Comparison of ENCODE assay signal across 25 mouse cellular contexts in the genomic region with DNA sequence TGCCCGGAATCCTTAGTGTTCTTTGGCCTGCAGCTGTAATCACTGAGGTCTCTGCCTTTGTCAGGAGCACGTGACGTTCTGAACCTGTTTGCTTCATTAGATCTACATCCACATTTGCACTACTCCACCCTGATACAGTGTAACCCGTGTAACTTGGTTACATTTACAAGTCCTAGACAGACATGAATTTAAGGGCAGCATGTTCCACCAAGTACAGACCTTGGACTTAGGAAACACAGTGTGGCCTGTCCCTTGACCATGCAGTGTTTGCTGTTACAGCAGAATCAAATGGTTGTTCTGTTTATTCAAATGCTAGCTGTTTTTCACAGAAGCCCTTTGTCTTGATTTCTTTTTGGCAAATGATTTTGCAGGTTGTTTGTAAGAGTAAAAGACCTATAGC. TPM values are rescaled to one million over a fixed set of nuclear protein-coding genes. Genes with fewer than 3 reads are reported as not detected.
DNase-seq lines count a peak whose midpoint lies in the region; ATAC-seq and TF ChIP-seq lines count a peak whose summit lies in the region.
"Had no signal": no experiment of that assay in that cellular context is flagged by ENCODE, and none has a peak within 500 bp of the region (broad histone marks: within the 10 kb centered on the region; RNA-seq: fewer than 3 reads in every experiment).

No protein-coding gene starts in this region.

- ATAC-seq in heart, embryonic 11.5 days (replicated peaks; ENCODE audit: insufficient number of reproducible peaks, low FRiP score, low TSS enrichment) = no peak
- no peak for ATAC-seq in kidney, embryonic 16.5 days (ENCODE audit: low FRiP score, low TSS enrichment)
- ATAC-seq in liver, embryonic 12.5 days = 0 out of 2 replicates have a peak, but pooled peaks have one; percentile 30
- ATAC-seq in liver, embryonic 11.5 days (replicated peaks; ENCODE audit: low FRiP score) = no peak
- ATAC-seq in liver, postnatal 0 days = peak; percentile 99
- ATAC-seq: activated CD4-positive, CD25-positive, alpha-beta regulatory T cell, adult 4 months; forebrain, embryonic 13.5 days; forebrain, embryonic 16.5 days had no signal

- no peak overlapping the region for H3K4me3 ChIP-seq in heart, embryonic 11.5 days (ENCODE audit: low read depth, low read length)
- H3K4me3 ChIP-seq in kidney, embryonic 16.5 days (ENCODE audit: low read length) = no peak overlapping the region
- H3K4me3 ChIP-seq in liver, embryonic 12.5 days = no peak overlapping the region
- no peak overlapping the region for H3K4me3 ChIP-seq in liver, embryonic 11.5 days (ENCODE audit: low read depth, low read length)
- no peak overlapping the region for H3K4me3 ChIP-seq in liver, postnatal 0 days (ENCODE audit: low read depth, low read length)
- H3K4me3 ChIP-seq: forebrain, embryonic 10.5 days; forebrain, embryonic 13.5 days; heart, embryonic 12.5 days; heart, embryonic 15.5 days; hindbrain, embryonic 10.5 days; hindbrain, embryonic 13.5 days had no signal

- H3K36me3 ChIP-seq in heart, embryonic 11.5 days (ENCODE audit: control insufficient read depth, insufficient read depth, low read length) = peaks cover 20% of the 10 kb centered on the region
- peaks cover 58% of the 10 kb centered on the region for H3K36me3 ChIP-seq in kidney, embryonic 16.5 days (ENCODE audit: insufficient read depth, low read length)
- H3K36me3 ChIP-seq in liver, embryonic 12.5 days = peaks cover 84% of the 10 kb centered on the region
- H3K36me3 ChIP-seq in liver, embryonic 11.5 days (ENCODE audit: control insufficient read depth, insufficient read depth, low read length) = peaks cover 29% of the 10 kb centered on the region
- peaks cover 55% of the 10 kb centered on the region for H3K36me3 ChIP-seq in liver, postnatal 0 days (replicated peaks; ENCODE audit: insufficient read depth, low read length)

- no peaks in the 10 kb centered on the region for H3K4me1 ChIP-seq in heart, embryonic 11.5 days (ENCODE audit: control insufficient read depth, insufficient read depth, low read length)
- H3K4me1 ChIP-seq in kidney, embryonic 16.5 days (ENCODE audit: insufficient read depth, low read length) = no peaks in the 10 kb centered on the region
- peaks cover 13% of the 10 kb centered on the region; the same call in 1 of the 2 replicates for H3K4me1 ChIP-seq in liver, embryonic 12.5 days
- no peaks in the 10 kb centered on the region; the same call in 1 of the 2 replicates for H3K4me1 ChIP-seq in liver, embryonic 11.5 days (replicated peaks; ENCODE audit: control insufficient read depth, insufficient read depth, low read length)
- H3K4me1 ChIP-seq in liver, postnatal 0 days (ENCODE audit: insufficient read depth) = peaks cover 13% of the 10 kb centered on the region; the same call in 1 of the 2 replicates
- H3K4me1 ChIP-seq: forebrain, embryonic 10.5 days; heart, embryonic 12.5 days; heart, embryonic 15.5 days; hindbrain, embryonic 10.5 days; hindbrain, embryonic 13.5 days had no signal

- H3K27ac ChIP-seq in heart, embryonic 11.5 days (ENCODE audit: low read depth, low read length) = no peak overlapping the region
- H3K27ac ChIP-seq in kidney, embryonic 16.5 days (ENCODE audit: low read length) = no peak overlapping the region
- no peak overlapping the region for H3K27ac ChIP-seq in liver, embryonic 12.5 days
- H3K27ac ChIP-seq in liver, embryonic 11.5 days (ENCODE audit: low read depth, low read length) = no peak overlapping the region
- peak overlapping the region; percentile 78 for H3K27ac ChIP-seq in liver, postnatal 0 days (ENCODE audit: low read depth)
- H3K27ac ChIP-seq: forebrain, embryonic 10.5 days; forebrain, embryonic 13.5 days; heart, embryonic 15.5 days; hindbrain, embryonic 10.5 days; hindbrain, embryonic 13.5 days had no signal

- no peak for TF ChIP-seq EP300 in liver, postnatal 0 days (IDR thresholded peaks at IDR 0.05; ENCODE audit: low read depth)

- peak; percentile 48 for DNase-seq in heart, adult 11 months
- peak; percentile 42 for DNase-seq in kidney, adult 9 months
- no peak for DNase-seq in liver, embryonic 11.5 days (ENCODE audit: low spot score)
- DNase-seq in liver, postnatal 0 days = no peak
- DNase-seq in right cerebral cortex, postnatal 25 days = no peak
- DNase-seq: adrenal gland, postnatal 10 days; adrenal gland, postnatal 36 days; cerebellum, adult 18-20 months; cerebellum, adult 9-10 months; cerebellum, postnatal 14 days; gastrocnemius, postnatal 10 days; gastrocnemius, postnatal 36 days; heart, postnatal 10 days; heart, postnatal 36 days had no signal

- no peaks in the 10 kb centered on the region for H3K27me3 ChIP-seq in heart, embryonic 11.5 days (ENCODE audit: control insufficient read depth, insufficient read depth, low read length)
- no peaks in the 10 kb centered on the region for H3K27me3 ChIP-seq in kidney, embryonic 16.5 days (ENCODE audit: insufficient read depth, low read length)
- no peaks in the 10 kb centered on the region for H3K27me3 ChIP-seq in liver, embryonic 12.5 days (replicated peaks)
- no peaks in the 10 kb centered on the region for H3K27me3 ChIP-seq in liver, embryonic 11.5 days (replicated peaks; ENCODE audit: control insufficient read depth, insufficient read depth, low read length)
- H3K27me3 ChIP-seq in liver, postnatal 0 days (ENCODE audit: insufficient read depth, low read length) = no peaks in the 10 kb centered on the region
- H3K27me3 ChIP-seq: forebrain, embryonic 13.5 days; heart, embryonic 12.5 days; heart, embryonic 15.5 days; hindbrain, embryonic 13.5 days had no signal

- no peaks in the 10 kb centered on the region for H3K9me3 ChIP-seq in heart, embryonic 11.5 days (replicated peaks; ENCODE audit: control insufficient read depth, low read length)
- H3K9me3 ChIP-seq in kidney, embryonic 16.5 days (ENCODE audit: low read length) = no peaks in the 10 kb centered on the region
- H3K9me3 ChIP-seq in liver, embryonic 12.5 days (replicated peaks) = no peaks in the 10 kb centered on the region
- no peaks in the 10 kb centered on the region for H3K9me3 ChIP-seq in liver, embryonic 11.5 days (ENCODE audit: control insufficient read depth, low read length)
- H3K9me3 ChIP-seq in liver, postnatal 0 days (ENCODE audit: low read length) = no peaks in the 10 kb centered on the region
- H3K9me3 ChIP-seq: forebrain, embryonic 10.5 days; forebrain, embryonic 13.5 days; heart, embryonic 12.5 days; heart, embryonic 15.5 days; hindbrain, embryonic 10.5 days; hindbrain, embryonic 13.5 days had no signal

- H3K9ac ChIP-seq in heart, embryonic 11.5 days (ENCODE audit: low read depth, low read length) = no peak overlapping the region
- H3K9ac ChIP-seq in kidney, embryonic 16.5 days (replicated peaks; ENCODE audit: low read length) = no peak overlapping the region
- no peak overlapping the region for H3K9ac ChIP-seq in liver, embryonic 12.5 days
- H3K9ac ChIP-seq in liver, embryonic 11.5 days (ENCODE audit: low read depth, low read length) = no peak overlapping the region
- H3K9ac ChIP-seq in liver, postnatal 0 days (replicated peaks) = no peak overlapping the region
- H3K9ac ChIP-seq: forebrain, embryonic 13.5 days; heart, embryonic 12.5 days; heart, embryonic 15.5 days; hindbrain, embryonic 13.5 days had no signal

- TF ChIP-seq CTCF in liver, postnatal 0 days (IDR thresholded peaks at IDR 0.05; ENCODE audit: low read depth) = no peak

- H3K4me2 ChIP-seq in heart, embryonic 11.5 days = no peak overlapping the region
- no peak overlapping the region for H3K4me2 ChIP-seq in kidney, embryonic 16.5 days (replicated peaks; ENCODE audit: low read depth, low read length)
- H3K4me2 ChIP-seq in liver, embryonic 12.5 days = no peak overlapping the region
- no peak overlapping the region for H3K4me2 ChIP-seq in liver, embryonic 11.5 days
- no peak overlapping the region for H3K4me2 ChIP-seq in liver, postnatal 0 days (ENCODE audit: low read depth, low read length)
- H3K4me2 ChIP-seq: forebrain, embryonic 13.5 days; heart, embryonic 12.5 days; heart, embryonic 15.5 days; hindbrain, embryonic 13.5 days had no signal

- WGBS in heart, embryonic 11.5 days (ENCODE audit: insufficient replicate concordance) = 59% methylated on average over 4 of the region's 4 CpGs
- WGBS in kidney, embryonic 16.5 days = 87% methylated on average over 4 of the region's 4 CpGs
- 65% methylated on average over 4 of the region's 4 CpGs for WGBS in liver, embryonic 12.5 days (ENCODE audit: insufficient replicate concordance)
- 78% methylated on average over 4 of the region's 4 CpGs for WGBS in liver, embryonic 11.5 days
- WGBS in liver, postnatal 0 days (ENCODE audit: insufficient replicate concordance) = 50% methylated on average over 4 of the region's 4 CpGs

RNA-seq across cellular contexts. Expression of gene Dync1i2, which starts 43.3 kb away (rescaled TPM):
- polyA plus RNA-seq in heart, embryonic 11.5 days (2014; fragmentation: Nextera tagmentation; extraction: Ambion mirVana) = 78.5 and 105 TPM in 2 replicates
- polyA plus RNA-seq in kidney, embryonic 16.5 days (2015; fragmentation: Nextera tagmentation; extraction: Ambion mirVana) = 76.1 and 85.8 TPM in 2 replicates
- polyA plus RNA-seq in liver, embryonic 12.5 days (2016; fragmentation: Nextera tagmentation; extraction: Ambion mirVana) = 42.0 and 43.0 TPM in 2 replicates
- 78.5 and 82.2 TPM in 2 replicates for polyA plus RNA-seq in liver, embryonic 11.5 days (2014; fragmentation: Nextera tagmentation; extraction: Ambion mirVana)
- polyA plus RNA-seq in liver, postnatal 0 days (2015; fragmentation: Nextera tagmentation; extraction: Ambion mirVana) = 20.9 and 21.5 TPM in 2 replicates

Comparison
In these comparisons a context has a peak if more than half of its experiments do, and no peak if none do; other contexts are left out.
1. ATAC-seq: peak in liver, embryonic 12.5 days (single experiment) and liver, postnatal 0 days (single experiment); none in heart, embryonic 11.5 days (single experiment), kidney, embryonic 16.5 days (single experiment) and liver, embryonic 11.5 days (single experiment).
2. DNase-seq: peak in heart, adult 11 months (single experiment) and kidney, adult 9 months (single experiment); none in liver, embryonic 11.5 days (single experiment), liver, postnatal 0 days (single experiment) and right cerebral cortex, postnatal 25 days (single experiment).